Mouse (Mus musculus) lung, postnatal 36 days (tissue): ENCODE results near the gene 1520401A03Rik.

Source experiments
- DNase-seq: peaks from one replicate; pipeline ENCODE4 v3.0.0; 2022; ENCODE audit warnings: mixed read lengths

The 1520401A03Rik gene

GRCm38 (mm10) chr17:23699131-23700077, 23.2 kb downstream of the 1520401A03Rik start:
- DNase-seq: peak; percentile 57

DNA sequence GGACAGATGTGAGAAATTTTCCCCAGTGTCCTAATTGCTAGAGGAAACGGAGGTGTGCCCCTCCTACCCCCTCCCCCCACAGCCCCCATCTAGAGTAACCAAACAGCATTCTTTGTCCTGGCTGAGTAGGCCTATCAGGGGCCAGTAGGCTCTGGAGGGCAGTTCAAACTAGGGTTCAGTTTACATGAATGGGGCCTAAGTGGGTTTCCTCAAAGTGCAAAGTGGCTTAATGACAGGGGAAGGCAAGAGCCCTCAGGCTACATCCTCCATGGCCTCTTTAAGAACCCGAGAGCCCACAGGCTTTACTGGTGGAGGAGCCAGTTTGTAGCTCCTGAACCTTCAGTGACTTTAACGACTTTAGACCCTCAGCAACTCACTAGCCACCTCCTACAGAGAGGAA, 26.8 kb downstream of the 1520401A03Rik start:
- DNase-seq: no peak

DNA sequence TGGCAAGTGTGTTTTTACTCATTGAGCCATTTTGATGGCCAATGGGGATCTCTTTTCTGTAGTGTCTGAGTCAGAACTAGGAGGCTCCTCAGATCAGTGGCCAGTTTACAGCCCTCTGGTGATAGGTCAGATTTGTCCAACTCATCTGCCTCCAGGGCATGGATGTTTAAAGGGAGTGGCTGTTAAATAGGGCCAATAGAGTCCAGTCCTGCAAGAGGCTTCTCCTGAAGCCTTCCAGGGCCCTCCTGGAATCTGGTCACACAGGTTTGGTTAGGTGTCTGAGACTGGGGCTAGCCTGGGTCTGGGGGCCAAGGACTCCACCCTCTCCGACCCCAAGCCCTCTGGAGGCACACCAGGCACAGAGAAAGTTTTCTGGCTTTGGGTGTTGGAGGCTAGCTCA, 28.1 kb downstream of the 1520401A03Rik start:
- DNase-seq: no peak

- DNase-seq: no peak
Observed at GRCm38 (mm10) chr17:23683856-23684672, 38.5 kb downstream of the 1520401A03Rik start, which contains the start of gene Cldn9. Gene Cldn9 (minus strand): TSS chr17:23684026.

DNA sequence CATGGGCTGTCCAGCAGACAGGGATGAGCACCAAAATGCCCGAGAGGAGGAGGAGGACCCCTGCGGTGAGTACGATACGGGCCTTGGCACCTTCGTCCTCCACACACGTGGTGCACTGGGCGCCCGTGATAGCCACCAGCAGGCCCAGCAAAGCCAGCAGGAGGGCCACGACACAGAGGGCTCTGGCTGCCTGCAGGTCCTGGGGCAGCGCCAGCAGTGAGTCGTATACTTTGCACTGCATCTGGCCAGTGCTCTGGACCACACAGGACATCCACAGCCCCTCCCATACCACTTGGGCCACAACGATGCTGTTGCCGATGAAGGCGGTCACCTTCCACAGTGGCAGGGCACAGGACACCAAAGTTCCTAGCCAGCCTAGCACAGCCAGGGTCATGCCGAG, 39.4 kb downstream of the 1520401A03Rik start:
- no peak for DNase-seq

DNA sequence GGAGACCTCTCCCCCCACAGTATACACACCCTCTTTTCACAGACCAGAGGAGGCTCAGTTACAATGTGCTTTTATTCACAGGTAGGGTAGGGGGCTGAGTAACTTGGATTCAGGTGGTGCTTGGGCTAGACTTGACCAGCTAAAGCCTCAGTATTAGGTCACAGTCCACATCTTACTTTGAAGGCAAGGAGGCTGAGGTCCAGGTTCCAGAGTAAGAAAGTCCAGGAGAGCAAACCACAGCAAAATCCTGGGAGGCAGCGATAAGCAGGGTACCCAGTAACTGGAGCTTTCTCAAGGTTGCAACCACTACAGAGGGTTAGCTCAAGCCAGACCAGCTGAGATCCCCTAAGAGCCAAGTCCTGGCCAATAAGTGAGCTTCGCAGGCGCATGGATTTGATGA, 40.1 kb downstream of the 1520401A03Rik start:
- DNase-seq: no peak

DNA sequence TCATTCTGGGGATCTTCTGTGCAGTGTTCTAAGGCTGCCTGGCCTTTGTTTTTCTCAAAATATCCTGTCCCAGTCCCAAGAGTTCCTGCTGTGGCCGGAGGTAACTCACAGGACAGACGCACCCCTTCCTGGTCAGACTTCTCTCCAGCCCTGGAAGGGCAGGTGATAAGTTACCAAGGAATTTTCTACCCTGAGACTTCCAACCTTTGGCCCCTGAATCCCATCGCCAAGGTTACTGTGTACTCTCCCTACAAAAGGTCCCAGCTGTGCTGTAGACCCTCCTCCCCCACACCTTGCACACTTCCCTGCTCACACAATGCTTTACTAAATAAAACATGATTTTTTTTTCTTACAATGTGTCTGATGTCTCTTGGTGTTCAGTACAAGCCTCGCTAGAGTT, 40.5 kb downstream of the 1520401A03Rik start:
- DNase-seq: no peak

GRCm38 (mm10) chr17:23681086-23681485, 41.5 kb downstream of the 1520401A03Rik start:
- peak; percentile 20 for DNase-seq

- no peak for DNase-seq
Observed at GRCm38 (mm10) chr17:23680336-23680735, 42.2 kb downstream of the 1520401A03Rik start.

DNA sequence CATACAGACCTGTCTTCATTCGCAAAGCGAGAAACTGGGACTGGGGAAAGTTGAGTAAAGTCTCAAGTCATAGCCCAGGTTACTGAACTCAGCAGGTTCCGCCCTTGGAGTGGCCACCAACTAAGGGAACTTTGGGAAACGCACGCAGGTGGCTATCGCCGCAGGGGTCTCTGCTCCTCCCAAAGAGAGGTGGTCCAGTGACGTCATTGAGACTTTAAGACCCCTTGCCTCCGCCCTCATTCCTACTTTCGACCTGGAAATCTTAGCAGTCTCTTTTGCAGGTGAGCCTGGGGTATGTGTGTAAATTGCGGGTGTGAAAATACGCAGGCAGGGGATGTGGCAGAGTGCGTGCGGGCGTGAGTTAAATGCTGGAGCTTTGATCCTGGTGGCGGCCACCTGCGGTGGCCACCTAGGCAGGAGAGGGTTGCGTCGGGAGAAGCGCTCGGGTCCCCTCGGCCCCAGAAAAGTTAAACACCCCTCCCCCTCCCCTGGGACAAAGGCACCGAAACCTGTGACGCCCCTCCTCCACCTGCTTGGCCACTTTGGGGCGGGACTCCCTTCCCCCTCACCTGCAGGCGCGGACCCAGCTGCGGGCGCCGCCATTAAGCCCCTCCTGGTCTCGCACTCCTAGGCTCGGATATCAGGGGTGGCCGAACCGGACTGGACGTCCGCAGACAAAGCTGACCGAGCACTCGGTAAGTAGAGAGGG, 43.3 kb downstream of the 1520401A03Rik start, which contains the start of gene Cldn6:
Gene Cldn6, plus strand, starts transcription at position 123 of the 709 bp plus-strand sequence.
- no peak for DNase-seq

DNA sequence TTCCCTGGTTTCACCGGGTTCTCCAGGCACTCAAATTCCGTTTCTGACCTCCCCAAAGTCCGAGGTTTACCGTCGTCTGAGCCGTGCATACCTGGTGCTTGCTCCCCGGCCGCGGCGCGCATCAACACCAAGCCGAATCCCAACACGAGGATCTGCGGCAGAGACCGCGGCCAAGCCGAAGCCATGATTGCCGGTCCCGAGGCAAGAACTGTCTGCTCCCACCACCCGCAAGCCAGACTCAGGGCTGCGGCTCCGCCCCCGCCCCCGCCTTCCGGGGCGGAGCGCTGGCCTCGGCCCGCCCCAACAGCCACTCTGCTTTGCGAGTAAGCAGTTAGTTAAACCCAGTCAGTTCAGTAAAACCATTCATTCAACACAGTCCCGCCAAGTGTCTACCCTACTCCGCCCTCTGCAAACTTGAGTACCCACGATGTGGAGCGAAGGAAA, 45.3 kb downstream of the 1520401A03Rik start, which contains the start of gene Tnfrsf12a:
Gene Tnfrsf12a, minus strand, starts transcription at position 233 of the 444 bp plus-strand sequence.
- peak; percentile 94 for DNase-seq

- DNase-seq: peak; percentile 62
Observed at GRCm38 (mm10) chr17:23676473-23677031, 46.0 kb downstream of the 1520401A03Rik start.

DNA sequence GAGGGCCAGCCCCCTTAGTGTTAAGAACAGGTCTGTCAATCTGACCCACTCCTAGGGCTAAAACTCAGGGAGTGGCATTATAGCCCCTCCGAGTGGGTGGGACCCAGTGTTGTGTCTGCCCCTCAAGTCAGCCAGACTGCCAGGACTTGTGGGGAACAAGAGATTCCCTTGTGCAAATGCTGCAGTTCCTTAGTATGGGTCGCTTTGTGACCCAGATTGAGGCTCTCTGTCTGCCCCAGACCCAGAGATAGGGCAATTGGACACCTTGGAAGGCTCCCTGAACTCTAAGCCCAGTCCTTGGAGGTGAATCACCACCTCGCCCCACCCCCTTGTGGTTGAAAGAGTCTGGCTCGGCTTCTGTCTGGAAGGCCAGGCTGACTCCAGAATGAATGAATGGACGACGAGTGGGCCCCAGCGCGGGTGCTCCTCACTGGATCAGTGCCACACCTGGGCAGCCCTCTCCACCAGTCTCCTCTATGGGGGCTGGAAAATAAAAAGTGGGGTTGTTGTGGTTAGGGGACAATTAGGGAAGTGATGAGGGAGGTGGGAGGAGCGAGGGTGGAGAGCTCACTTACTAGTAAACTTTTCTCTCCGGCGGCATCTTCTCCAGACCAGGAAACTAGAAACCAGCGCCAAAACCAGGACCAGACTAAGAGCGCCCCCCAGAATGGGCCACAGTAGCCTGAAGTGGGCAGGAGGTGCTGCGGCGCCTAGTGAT, 46.9 kb downstream of the 1520401A03Rik start:
- peak; percentile 70 for DNase-seq

GRCm38 (mm10) chr17:23675127-23675526, 47.5 kb downstream of the 1520401A03Rik start:
- peak; percentile 78 for DNase-seq

- DNase-seq: peak; percentile 10
Observed at GRCm38 (mm10) chr17:23674271-23674952, 48.2 kb downstream of the 1520401A03Rik start.

- DNase-seq: peak; percentile 97
Observed at GRCm38 (mm10) chr17:23673424-23674073, 49.0 kb downstream of the 1520401A03Rik start, which contains the start of the genes Hcfc1r1 and Thoc6. Gene Hcfc1r1 (plus strand): TSS chr17:23673596. Gene Thoc6 (minus strand): TSS chr17:23673882.

DNA sequence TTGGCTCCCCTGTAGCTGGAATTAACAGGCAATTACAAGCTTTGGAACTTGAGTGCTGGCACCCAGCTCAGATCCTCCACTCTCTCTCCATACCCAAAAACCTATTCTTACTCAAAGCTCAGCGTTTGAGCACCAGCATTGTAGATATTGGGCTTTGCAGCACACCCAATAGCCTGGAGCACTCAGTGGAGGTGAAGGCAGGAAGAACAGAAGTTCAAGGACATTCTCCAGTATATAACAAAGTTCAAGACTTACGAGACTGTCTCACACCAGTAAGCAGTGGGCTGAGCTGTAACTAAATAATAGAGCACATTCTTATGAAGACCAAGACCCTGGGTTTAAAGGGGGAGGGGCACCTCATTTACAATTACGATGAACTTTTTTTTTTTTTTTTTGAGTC, 49.8 kb downstream of the 1520401A03Rik start:
- no peak for DNase-seq

DNA sequence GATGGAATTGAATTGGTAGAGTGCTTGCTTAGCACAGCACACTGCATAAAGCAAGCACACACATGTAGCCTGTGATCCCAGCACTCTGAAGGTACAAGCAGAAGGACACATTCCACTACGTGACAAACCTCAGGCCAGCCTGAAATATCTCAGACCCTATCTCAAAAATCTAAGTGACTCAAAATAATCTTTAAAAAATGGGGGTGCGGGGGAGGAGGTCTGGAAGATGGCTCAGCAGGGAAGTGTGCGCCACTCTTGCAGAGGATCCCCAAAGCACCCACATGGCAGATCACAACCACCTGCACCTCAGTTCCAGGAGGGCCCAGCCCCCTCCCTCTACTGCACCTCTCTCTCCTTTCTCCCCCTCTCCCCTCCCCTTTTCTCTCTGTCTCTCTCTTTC, 51.1 kb downstream of the 1520401A03Rik start:
- no peak for DNase-seq

GRCm38 (mm10) chr17:23670516-23671074, 52.0 kb downstream of the 1520401A03Rik start:
- no peak for DNase-seq

- no peak for DNase-seq
Observed at GRCm38 (mm10) chr17:23665511-23665910, 57.1 kb downstream of the 1520401A03Rik start.
